Mouse (Mus musculus): ENCODE data around the gene Tenm4. TPM values are rescaled to one million over a fixed set of nuclear protein-coding genes. Genes with fewer than 3 reads are reported as not detected.
A peak's percentile ranks its signal among the peaks of the same experiment; 100 is the strongest.

Gene Tenm4
- polyA plus RNA-seq, 1 experiment from 2014 or later, result 4.6 TPM

DNA sequence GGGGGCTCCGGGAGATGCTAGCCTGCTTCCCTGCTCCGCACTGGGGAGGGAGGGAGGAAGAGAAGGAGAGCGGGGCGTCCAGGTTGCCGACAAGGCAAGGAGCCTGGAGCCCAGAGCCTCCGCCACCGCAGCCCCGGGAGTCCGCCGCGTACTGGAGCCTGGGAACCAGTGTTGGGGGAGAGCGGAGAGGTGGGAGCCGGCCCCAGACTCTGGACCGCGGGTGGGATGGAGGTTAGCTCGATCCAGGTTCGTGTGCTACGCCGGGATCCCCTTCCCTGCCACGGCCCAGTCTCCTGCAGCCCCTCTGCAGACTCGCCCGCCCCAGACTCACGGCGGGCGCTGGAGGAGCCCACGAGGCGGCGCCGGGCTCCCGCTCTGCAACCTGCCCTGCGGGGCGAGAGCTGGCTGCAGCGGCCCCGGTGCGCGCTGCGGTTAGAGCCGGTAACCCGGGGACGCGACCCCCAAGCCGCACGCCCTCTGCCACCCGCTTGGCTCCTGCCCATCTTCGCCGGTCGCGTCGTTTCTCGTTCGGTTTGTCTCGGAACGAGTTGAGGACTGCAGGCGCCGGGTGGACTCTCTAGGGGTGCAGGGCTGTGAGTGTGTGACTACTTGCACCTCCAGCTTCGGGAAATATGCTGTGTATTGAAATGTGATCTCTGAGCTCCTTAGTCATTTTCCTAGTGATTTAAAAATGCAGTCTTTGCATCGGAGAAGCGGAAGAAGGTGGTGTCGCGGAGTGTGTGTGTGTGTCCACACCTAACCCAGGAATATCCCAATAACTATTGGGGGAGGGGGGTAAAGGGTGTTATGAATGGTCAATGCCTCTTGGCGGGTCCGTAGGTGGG lies 39.7 kb downstream of the Tenm4 start:
- H3K4me1 ChIP-seq (replicated peaks; ENCODE audit: control insufficient read depth, insufficient read depth, low read length), result peaks cover 4% of the 10 kb centered on the region; the same call in 1 of the 2 replicates
- peak overlapping the region; percentile 46 for H3K9ac ChIP-seq (ENCODE audit: low read depth, low read length)
- WGBS, result under 1% methylated on average over 61 of the region's 62 CpGs
- no peaks in the 10 kb centered on the region for H3K9me3 ChIP-seq (ENCODE audit: control insufficient read depth)
- ATAC-seq, result 0 out of 2 replicates have a peak, but pooled peaks have one; percentile 20
- H3K36me3 ChIP-seq (ENCODE audit: control insufficient read depth, insufficient read depth), result no peaks in the 10 kb centered on the region
- peak overlapping the region; percentile 59 for H3K4me3 ChIP-seq (ENCODE audit: low read depth, low read length)
- H3K27ac ChIP-seq (ENCODE audit: low read depth, low read length), result 0 out of 2 replicates have a peak overlapping the region, but pooled peaks have one; percentile 21
- TF ChIP-seq CTCF (IDR thresholded peaks at IDR 0.05; ENCODE audit: low read depth), result peak; percentile 62
- peaks cover 41% of the 10 kb centered on the region for H3K27me3 ChIP-seq (replicated peaks; ENCODE audit: control insufficient read depth, insufficient read depth, low read length)
- H3K4me2 ChIP-seq (replicated peaks; ENCODE audit: low read depth), result peak overlapping the region; percentile 82

DNA sequence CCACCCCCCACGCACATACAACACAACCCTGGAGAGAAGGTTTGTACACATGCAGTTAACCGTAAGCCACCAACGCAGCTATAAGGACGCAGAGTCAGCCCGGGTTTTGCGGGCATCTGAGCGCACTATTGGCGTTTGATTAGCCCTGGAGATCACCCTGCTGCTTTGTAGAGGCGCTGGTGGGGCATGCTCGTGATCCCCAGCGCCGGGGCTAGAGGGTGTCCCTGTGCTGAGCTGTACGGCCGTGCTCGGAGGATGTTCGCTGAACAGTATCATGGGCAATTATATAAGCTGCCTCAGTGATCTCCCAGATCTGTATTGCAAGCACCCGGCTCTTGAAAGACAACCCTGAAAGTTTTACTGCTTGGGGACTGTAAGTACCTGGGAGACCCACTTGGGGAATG lies 40.6 kb downstream of the Tenm4 start:
- WGBS, result under 1% methylated on average over 17 of the region's 17 CpGs
- Histone ChIP-seq H3K9ac (ENCODE audit: low read depth, low read length) (no peak overlapping the region), H3K4me2 (replicated peaks; ENCODE audit: low read depth) (peak overlapping the region; percentile 82), H3K27ac (ENCODE audit: low read depth, low read length) (no peak overlapping the region), H3K4me1 (replicated peaks; ENCODE audit: control insufficient read depth, insufficient read depth, low read length) (peaks cover 4% of the 10 kb centered on the region; the same call in 1 of the 2 replicates), H3K36me3 (ENCODE audit: control insufficient read depth, insufficient read depth) (no peaks in the 10 kb centered on the region), H3K4me3 (ENCODE audit: low read depth, low read length) (peak overlapping the region; percentile 59), H3K9me3 (ENCODE audit: control insufficient read depth) (no peaks in the 10 kb centered on the region), H3K27me3 (replicated peaks; ENCODE audit: control insufficient read depth, insufficient read depth, low read length) (peaks cover 41% of the 10 kb centered on the region)
- no peak for ATAC-seq
- TF ChIP-seq CTCF (IDR thresholded peaks at IDR 0.05; ENCODE audit: low read depth), result no peak

DNA sequence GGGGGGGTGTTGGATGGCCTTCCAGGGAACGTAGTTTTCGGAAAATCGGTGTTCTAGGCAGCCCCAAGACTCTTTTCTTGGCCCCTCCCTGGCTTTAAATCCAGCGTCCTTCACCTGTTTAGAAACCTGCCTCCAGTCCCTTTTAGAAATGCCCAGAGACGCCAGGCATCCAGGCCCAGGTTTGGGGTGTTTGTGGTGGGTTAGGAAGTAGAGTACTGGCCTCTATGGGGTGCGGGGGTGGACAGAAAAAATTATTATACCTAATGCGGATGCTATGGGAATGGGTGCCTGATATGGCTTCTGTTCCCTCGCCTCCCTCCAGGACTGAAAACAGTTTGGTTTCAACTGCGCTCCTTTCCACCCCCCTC lies 41.2 kb downstream of the Tenm4 start:
- ATAC-seq, result no peak
- WGBS, result 19% methylated on average over 9 of the region's 9 CpGs
- Histone ChIP-seq H3K36me3 (ENCODE audit: control insufficient read depth, insufficient read depth) (no peaks in the 10 kb centered on the region), H3K27ac (ENCODE audit: low read depth, low read length) (no peak overlapping the region), H3K27me3 (replicated peaks; ENCODE audit: control insufficient read depth, insufficient read depth, low read length) (peaks cover 41% of the 10 kb centered on the region), H3K4me1 (replicated peaks; ENCODE audit: control insufficient read depth, insufficient read depth, low read length) (peaks cover 4% of the 10 kb centered on the region; the same call in 1 of the 2 replicates), H3K4me2 (replicated peaks; ENCODE audit: low read depth) (peak overlapping the region; percentile 82), H3K4me3 (ENCODE audit: low read depth, low read length) (peak overlapping the region; percentile 59), H3K9ac (ENCODE audit: low read depth, low read length) (no peak overlapping the region), H3K9me3 (ENCODE audit: control insufficient read depth) (no peaks in the 10 kb centered on the region)
- TF ChIP-seq CTCF (IDR thresholded peaks at IDR 0.05; ENCODE audit: low read depth), result no peak

DNA sequence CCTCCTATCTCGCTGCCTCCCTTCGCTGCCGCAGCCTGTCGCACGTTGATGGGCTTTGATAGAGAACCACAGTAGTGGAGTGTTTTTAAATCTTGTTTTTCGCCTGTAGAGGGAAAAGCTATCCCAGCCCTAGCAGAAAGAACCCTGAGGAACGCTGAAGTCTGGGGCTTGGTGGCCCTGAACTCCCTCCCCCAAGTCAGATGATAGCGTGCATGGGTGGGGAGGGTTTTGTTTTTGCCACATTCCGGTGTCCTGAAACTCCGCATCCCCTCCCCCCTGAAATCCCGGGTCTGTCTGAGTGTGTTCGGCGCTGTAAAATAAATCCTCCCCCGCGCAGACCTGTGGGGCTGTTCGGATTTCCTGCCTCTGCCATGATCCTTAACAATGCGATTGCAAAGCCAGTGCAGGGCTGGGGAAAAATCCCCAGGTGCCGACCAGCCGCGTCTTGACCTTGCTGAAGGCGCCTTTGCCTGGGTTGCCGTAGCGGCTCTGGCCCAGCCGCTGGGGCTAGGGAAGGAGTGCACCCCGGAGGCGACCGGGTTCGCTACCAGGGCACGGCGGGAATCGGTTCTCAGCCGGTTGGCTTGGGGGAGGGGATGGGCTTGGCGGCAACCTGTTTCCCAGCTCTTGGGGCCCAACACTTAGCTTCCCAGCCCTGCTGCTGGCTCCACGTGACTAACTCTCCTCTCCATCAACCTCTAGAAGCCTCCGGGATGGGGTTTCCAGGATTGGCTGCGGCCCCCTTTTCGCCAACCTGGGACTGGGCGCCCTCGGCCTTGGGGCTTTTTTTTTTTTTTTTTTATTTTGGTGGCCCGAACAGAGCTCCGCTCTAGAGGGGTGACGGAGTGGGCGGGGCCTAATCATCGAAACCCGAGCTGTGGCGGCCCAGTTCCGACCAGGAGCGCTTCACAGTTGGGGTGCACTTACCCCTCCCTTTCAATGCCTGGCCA lies 41.8 kb downstream of the Tenm4 start:
- peak; percentile 18; the same call in 1 of the 2 replicates for TF ChIP-seq CTCF (IDR thresholded peaks at IDR 0.05; ENCODE audit: low read depth)
- Histone ChIP-seq H3K27ac (ENCODE audit: low read depth, low read length) (no peak overlapping the region), H3K4me1 (replicated peaks; ENCODE audit: control insufficient read depth, insufficient read depth, low read length) (peaks cover 4% of the 10 kb centered on the region; the same call in 1 of the 2 replicates), H3K9me3 (ENCODE audit: control insufficient read depth) (no peaks in the 10 kb centered on the region), H3K27me3 (replicated peaks; ENCODE audit: control insufficient read depth, insufficient read depth, low read length) (peaks cover 41% of the 10 kb centered on the region), H3K4me3 (ENCODE audit: low read depth, low read length) (peak overlapping the region; percentile 59), H3K36me3 (ENCODE audit: control insufficient read depth, insufficient read depth) (no peaks in the 10 kb centered on the region), H3K9ac (ENCODE audit: low read depth, low read length) (peak overlapping the region; percentile 46), H3K4me2 (replicated peaks; ENCODE audit: low read depth) (peak overlapping the region; percentile 82)
- WGBS, result under 1% methylated on average over 47 of the region's 48 CpGs
- peak; percentile 28; the same call in 1 of the 2 replicates for ATAC-seq

DNA sequence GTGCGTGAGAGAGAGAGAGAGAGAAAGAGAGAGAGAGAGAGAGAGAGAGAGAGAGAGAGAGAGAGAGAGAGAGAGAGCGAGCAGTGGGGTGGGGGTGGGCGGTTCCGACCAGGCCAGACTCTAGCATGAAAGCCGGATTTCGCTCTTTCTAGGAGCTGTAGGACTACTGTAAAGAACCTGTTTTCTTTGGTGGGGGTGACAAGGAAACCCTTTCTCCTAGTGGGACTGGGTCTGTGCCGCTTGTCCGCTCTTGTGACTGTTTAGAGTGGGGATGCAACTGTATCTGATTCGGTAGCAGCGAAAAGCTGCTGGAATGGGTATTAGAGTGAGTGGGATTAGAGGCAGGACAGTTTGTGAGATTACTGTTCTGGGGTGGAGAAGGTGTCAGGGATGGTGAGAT lies 42.7 kb downstream of the Tenm4 start:
- no peaks in the 10 kb centered on the region for H3K9me3 ChIP-seq (ENCODE audit: control insufficient read depth)
- no peaks in the 10 kb centered on the region for H3K36me3 ChIP-seq (ENCODE audit: control insufficient read depth, insufficient read depth)
- WGBS, result 53% methylated on average over 9 of the region's 10 CpGs
- H3K4me2 ChIP-seq (replicated peaks; ENCODE audit: low read depth), result peak overlapping the region; percentile 82
- H3K27me3 ChIP-seq (replicated peaks; ENCODE audit: control insufficient read depth, insufficient read depth, low read length), result peaks cover 37% of the 10 kb centered on the region
- ATAC-seq, result no peak
- H3K4me3 ChIP-seq (ENCODE audit: low read depth, low read length), result peak overlapping the region; percentile 59
- no peak overlapping the region for H3K27ac ChIP-seq (ENCODE audit: low read depth, low read length)
- peaks cover 4% of the 10 kb centered on the region; the same call in 1 of the 2 replicates for H3K4me1 ChIP-seq (replicated peaks; ENCODE audit: control insufficient read depth, insufficient read depth, low read length)
- H3K9ac ChIP-seq (ENCODE audit: low read depth, low read length), result no peak overlapping the region
- no peak for TF ChIP-seq CTCF (IDR thresholded peaks at IDR 0.05; ENCODE audit: low read depth)

DNA sequence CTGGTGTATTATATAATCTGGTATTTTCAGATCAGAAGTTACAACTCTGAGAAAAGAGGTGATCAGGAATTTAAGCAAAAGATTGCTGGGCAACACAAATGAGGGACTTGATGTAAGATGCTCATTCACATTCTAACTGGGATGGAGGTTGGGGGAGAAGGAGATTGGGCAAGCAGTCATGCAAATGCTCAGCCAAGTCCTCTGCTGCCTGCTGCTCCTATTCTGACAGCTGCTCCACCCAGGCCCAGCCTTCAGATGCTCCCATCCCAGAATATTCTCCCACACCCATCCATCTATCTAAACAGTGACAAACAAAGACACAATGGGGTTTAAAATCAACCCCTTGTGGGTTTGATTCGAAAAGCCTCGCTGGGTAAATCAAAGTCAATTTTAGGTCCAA lies 43.8 kb downstream of the Tenm4 start:
- TF ChIP-seq CTCF (IDR thresholded peaks at IDR 0.05; ENCODE audit: low read depth), result no peak
- Histone ChIP-seq H3K27me3 (replicated peaks; ENCODE audit: control insufficient read depth, insufficient read depth, low read length) (peaks cover 31% of the 10 kb centered on the region), H3K4me3 (ENCODE audit: low read depth, low read length) (no peak overlapping the region), H3K9ac (ENCODE audit: low read depth, low read length) (no peak overlapping the region), H3K4me2 (replicated peaks; ENCODE audit: low read depth) (no peak overlapping the region), H3K9me3 (ENCODE audit: control insufficient read depth) (no peaks in the 10 kb centered on the region), H3K4me1 (replicated peaks; ENCODE audit: control insufficient read depth, insufficient read depth, low read length) (peaks cover 4% of the 10 kb centered on the region; the same call in 1 of the 2 replicates), H3K27ac (ENCODE audit: low read depth, low read length) (no peak overlapping the region), H3K36me3 (ENCODE audit: control insufficient read depth, insufficient read depth) (no peaks in the 10 kb centered on the region)
- ATAC-seq, result no peak
- 54% methylated on average over 2 of the region's 2 CpGs for WGBS
